Mouse (Mus musculus): ENCODE data around the gene Cipc.

Cipc gene

DNA sequence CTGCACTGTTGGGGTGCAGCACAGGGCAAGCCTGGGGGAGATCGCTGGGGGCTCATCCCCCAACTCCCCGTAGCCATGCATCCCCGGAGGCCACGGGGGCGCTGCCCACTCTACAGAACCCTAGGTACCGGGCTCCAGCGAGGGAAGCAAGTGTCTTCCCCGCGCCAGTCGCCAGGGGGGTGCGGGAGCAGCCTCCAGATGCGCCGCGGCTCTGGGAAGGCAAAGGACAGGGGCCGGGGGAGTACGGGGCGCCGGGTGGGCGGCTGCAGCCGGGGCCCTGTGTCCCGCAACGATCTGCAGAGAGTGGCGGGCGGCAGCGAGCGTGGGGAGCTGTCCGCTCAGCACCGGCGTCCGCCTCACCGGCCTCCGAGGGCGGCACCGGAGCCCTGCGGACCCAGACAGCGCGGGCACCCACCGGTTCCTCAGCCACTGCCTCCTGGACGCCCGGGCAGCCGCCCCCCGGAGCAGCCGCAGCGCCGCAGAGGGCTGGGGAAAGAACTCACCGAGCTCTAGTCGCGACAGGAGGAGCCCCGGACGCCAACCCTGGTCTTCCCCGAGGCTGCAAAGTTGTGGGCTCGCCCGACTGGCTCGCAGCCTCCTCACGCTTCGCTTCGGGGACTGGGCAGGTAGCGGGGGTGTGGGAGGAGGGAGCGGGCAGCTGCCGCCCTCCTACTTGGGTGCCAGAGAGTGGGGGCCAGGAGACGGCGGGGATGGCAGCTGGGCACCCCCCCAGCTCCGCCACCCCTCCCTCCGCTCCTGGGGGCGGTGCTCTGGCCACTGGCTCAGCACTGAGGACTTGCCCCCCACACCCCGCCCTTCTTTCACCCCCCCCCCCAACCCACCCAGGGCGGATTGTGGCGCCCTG lies 43.3 kb downstream of the Cipc start, which contains the start of gene Zdhhc22:
Gene Zdhhc22, minus strand, starts transcription at position 541 of the 865 bp plus-strand sequence.
- DNase-seq (ENCODE audit: low read depth) = no peak

GRCm38 (mm10) chr12:86990755-86991110 lies 43.9 kb downstream of the Cipc start:
- no peak for DNase-seq (ENCODE audit: low read depth)

DNA sequence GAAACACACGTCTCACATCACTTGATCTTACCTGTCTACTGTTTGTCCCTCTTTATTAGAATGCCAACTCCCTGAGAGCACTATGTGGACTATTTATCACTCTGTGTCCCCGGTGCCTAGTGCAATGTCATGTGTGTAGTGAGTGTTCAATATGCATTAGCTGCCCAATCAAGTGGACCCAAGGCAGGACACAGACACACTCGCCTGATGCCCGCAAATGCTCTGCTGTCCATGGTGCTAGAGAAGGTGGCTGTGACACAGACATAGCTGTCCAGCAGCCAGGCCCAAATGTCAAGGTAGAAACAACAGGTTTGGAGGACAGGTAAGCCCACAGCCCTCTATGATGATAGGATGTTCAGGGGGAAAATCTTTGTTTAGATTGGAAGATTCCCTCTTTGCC lies 47.3 kb downstream of the Cipc start:
- no peak for DNase-seq (ENCODE audit: low read depth)

DNA sequence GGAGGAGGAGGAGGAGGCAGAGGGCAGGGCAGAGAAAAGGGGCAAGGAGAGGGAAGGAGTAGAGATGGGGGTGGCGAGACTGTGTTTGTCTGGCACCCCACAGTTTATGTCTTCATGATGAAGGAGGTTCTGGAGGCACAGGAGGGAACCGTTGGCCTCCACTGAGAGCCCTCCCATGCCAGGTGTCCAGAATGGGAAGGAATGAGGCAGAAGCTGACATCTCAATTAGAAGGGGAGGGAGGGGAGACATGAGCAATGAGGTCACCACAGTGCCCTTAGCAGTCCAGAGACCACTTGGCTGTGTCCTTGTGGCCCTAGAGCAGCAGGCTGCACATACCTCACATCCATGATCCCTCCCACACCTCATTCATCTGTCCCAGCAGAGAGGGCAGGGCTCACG lies 47.9 kb downstream of the Cipc start:
- no peak for DNase-seq (ENCODE audit: low read depth)

GRCm38 (mm10) chr12:86995931-86996330 lies 49.1 kb downstream of the Cipc start:
- DNase-seq (ENCODE audit: low read depth) = no peak

GRCm38 (mm10) chr12:86998699-86999098 lies 51.9 kb downstream of the Cipc start:
- no peak for DNase-seq (ENCODE audit: low read depth)

DNA sequence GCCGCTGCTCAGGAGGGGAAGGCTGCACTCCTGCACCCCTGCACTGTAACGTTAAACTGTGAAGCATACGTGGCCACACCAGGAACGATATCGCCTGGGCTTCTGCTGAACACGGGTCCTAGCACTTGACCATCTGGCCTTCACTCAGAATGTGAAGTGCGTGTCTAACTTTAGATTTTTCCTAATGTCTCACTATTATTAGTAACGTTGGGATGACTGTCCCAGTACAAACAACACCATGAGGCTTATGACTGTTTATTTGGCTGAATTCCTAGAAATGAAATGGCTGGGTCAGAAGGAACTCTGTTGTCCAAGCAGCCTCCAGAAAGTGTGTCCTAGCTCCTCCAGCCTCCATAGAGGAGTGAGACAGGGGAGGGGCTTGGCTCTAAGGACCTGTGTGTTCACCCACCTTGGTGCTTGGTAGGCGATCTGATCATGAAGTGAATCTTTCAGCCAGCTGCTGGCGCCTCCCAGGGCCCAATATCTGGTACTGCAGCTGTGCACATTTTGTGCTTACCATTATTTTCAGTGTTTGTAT lies 52.5 kb downstream of the Cipc start:
- no peak for DNase-seq (ENCODE audit: low read depth)

DNA sequence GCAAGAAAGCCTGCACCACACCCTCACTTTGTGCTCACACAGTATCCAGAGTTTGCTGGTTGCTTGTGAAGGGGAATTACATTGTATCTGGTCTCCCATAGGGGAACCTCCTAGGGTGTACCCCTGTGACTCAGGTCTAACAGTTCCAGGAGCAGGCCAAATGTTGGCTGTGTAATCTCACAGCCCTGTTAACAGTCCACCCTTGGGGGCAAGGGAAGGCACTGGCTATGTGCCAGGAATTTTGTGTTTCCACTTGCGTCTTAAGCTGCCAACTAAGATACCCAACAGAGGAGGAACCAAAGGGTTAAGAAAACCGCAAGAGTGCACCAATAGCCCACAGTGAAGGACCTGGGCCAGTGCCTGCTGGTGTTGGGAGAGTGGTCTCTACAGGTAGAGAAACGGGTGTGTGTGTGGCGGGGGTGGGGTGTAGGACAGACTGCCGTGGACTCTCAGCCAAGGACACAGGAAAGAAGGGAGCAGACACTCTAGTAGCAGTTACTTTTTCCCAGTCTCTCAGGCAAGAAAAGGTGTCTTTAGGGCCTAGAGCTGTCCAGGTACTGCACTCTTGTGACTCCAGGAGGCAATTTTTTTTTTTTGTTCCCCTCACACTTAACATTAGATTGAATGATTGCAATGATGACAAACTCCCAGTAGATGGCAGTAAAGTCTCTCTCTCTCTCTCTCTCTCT lies 53.5 kb downstream of the Cipc start:
- DNase-seq (ENCODE audit: low read depth) = no peak

GRCm38 (mm10) chr12:87000840-87001176 lies 54.0 kb downstream of the Cipc start:
- DNase-seq (ENCODE audit: low read depth) = no peak

DNA sequence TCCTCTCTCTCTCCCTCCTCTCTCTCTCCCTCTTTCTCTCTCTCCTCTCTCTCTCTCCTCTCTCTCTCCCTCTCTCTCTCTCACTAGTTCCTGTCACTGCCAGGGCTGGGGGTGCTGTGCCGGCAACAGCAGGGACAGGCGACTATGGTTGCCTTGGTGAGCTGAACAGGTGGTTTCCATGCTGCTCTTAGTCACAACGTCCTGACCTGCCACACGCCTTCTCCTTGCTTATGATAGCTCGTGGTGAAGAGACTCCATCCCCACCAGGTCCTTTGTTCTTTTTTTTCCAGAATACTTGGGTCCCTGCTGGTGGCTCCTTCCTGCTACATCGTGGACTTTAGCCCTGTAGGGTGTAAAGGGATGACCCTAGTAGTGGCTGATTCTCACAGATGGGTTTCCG lies 55.4 kb downstream of the Cipc start:
- no peak for DNase-seq (ENCODE audit: low read depth)

- DNase-seq (ENCODE audit: low read depth) = no peak
These were observed 56.0 kb downstream of the Cipc start for GRCm38 (mm10) chr12:87002815-87003214.

DNA sequence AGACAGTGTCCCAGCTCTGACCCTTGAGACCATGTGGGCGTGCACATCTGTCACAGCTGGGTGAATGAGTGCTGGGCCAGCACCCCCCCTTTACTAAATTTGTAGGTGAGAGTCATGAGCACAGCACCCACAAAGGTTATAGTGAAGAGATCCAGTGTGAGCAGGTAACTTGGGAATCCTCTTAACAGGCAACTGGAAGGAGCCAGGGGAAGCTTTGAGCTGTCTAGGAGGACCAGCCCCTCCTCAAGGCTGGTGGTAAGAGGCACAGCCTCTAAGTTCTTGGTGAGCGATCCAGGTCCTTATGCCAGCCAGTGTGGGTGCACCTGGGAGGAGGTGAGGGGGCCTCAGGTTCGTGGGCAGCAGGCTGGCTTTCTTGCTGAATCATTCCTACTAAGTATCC lies 56.8 kb downstream of the Cipc start:
- no peak for DNase-seq (ENCODE audit: low read depth)

DNA sequence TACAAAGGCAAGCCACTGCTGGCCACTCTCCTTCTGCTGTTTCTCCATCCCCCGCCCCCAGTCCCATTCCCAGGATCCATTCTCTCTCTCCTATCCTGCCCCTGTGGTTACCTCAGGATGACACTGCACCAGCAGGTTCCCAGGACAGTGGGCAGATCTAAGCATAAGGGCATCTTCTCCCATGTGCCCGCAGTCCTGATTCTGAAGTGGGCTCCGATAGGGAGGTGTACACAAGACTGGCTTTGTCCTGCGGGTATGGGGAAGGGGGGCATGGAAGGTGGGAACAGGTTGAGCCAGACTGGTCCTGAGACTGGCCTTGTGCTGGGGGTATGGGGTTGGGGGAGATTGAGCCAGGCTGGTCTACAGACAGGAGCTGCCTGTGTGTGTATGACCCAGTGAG lies 57.8 kb downstream of the Cipc start:
- DNase-seq (ENCODE audit: low read depth) = no peak

All from fibroblast of lung, adult 2 months (primary cell).